Mouse (Mus musculus) thymus, adult 2 months (tissue): Measurements from ENCODE around the gene Rack1.

Source experiments
- CTCF ChIP-seq: fragments of 200-500 bp; IDR thresholded peaks from 2 replicates; pipeline ENCODE4 v1.5.1; 2012; ENCODE audit warnings: mild to moderate bottlenecking, control low read depth, low read length, moderate library complexity, borderline replicate concordance; ENCODE audit not compliant: control insufficient read depth, poor library complexity, insufficient read depth; ENCODE audit errors: extremely low read depth
- POLR2A ChIP-seq: fragments of 200-500 bp; IDR thresholded peaks from 2 replicates; pipeline ENCODE4 v1.6.1; 2012; ENCODE audit warnings: mild to moderate bottlenecking, low read length, control low read depth, moderate library complexity; ENCODE audit not compliant: control insufficient read depth, poor library complexity, insufficient read depth; ENCODE audit errors: extremely low read depth

GRCm38 (mm10) chr11:48823536-48823972, 23.4 kb downstream of the Rack1 start:
- no peak for TF ChIP-seq CTCF
- TF ChIP-seq POLR2A, result no peak
